Comparison of ENCODE assay signal across 14 mouse cellular contexts in genomic region chr1:171112986-171113385, GRCm38 (mm10). TPM values are rescaled to one million over a fixed set of nuclear protein-coding genes. Genes with fewer than 3 reads are reported as not detected.
DNase-seq lines count a peak whose midpoint lies in the region; ATAC-seq and TF ChIP-seq lines count a peak whose summit lies in the region.
"Had no signal": no experiment of that assay in that cellular context is flagged by ENCODE, and none has a peak within 500 bp of the region (broad histone marks: within the 10 kb centered on the region; RNA-seq: fewer than 3 reads in every experiment).

No protein-coding gene starts in this region.

- no peak for ATAC-seq in liver, embryonic 15.5 days (ENCODE audit: insufficient read depth)
- ATAC-seq in megakaryocyte progenitor cell, adult 5-6 weeks (replicated peaks; ENCODE audit: poor library complexity) = no peak

- 0 out of 2 replicates have a peak overlapping the region, but pooled peaks have one; percentile 78 for H3K27ac ChIP-seq in liver, adult 2 months (replicated peaks; ENCODE audit: insufficient read depth, low read depth, low read length)
- H3K27ac ChIP-seq in MEL (ENCODE audit: control insufficient read depth, low read depth, low read length) = peak overlapping the region; percentile 68
- no peak overlapping the region for H3K27ac ChIP-seq in liver, embryonic 15.5 days (replicated peaks)

- H3K9ac ChIP-seq in liver, adult 2 months (ENCODE audit: low read depth, low read length) = no peak overlapping the region
- H3K9ac ChIP-seq in MEL (ENCODE audit: control insufficient read depth, low read depth, low read length, poor library complexity, severe bottlenecking) = peak overlapping the region; percentile 71
- H3K9ac ChIP-seq in liver, embryonic 15.5 days = no peak overlapping the region

- peak; percentile 31 for DNase-seq in cerebellum, adult 9-11 months
- no peak for DNase-seq in cerebellum, adult 11 months
- no peak for DNase-seq in liver, adult 2 months (ENCODE audit: extremely low read depth, low read depth, low spot score)
- no peak for DNase-seq in liver
- DNase-seq in MEL (ENCODE audit: low read depth, low spot score) = peak; percentile 73
- DNase-seq in cerebellum, adult 11-12 months = no peak
- DNase-seq: cerebellum, adult 2 months; gastrocnemius, postnatal 25 days; kidney, postnatal 10 days; right cerebral cortex, adult 18-20 months had no signal

- 0 out of 4 replicates have a peak, but pooled peaks of 1 of the 2 experiments have one; percentile 3 for TF ChIP-seq EP300 in MEL (IDR thresholded peaks at IDR 0.05; ENCODE audit: low read depth in 1 of 2, low read length in 2 of 2)

- no peaks in the 10 kb centered on the region for H3K9me3 ChIP-seq in MEL (replicated peaks; ENCODE audit: insufficient read depth, low read length)
- H3K9me3 ChIP-seq in liver, embryonic 15.5 days (replicated peaks) = no peaks in the 10 kb centered on the region

- peaks cover 11% of the 10 kb centered on the region for H3K4me1 ChIP-seq in liver, adult 2 months (ENCODE audit: control insufficient read depth, insufficient read depth, low read length)
- H3K4me1 ChIP-seq in MEL (ENCODE audit: control insufficient read depth in 1 of 2, insufficient read depth in 2 of 2, low read length in 2 of 2) = peaks cover 8 to 15% of the 10 kb centered on the region in 2 experiments
- H3K4me1 ChIP-seq in liver, embryonic 15.5 days (replicated peaks) = peaks cover 73% of the 10 kb centered on the region

- H3K27me3 ChIP-seq in liver, adult 2 months (ENCODE audit: control insufficient read depth, insufficient read depth, low read length) = no peaks in the 10 kb centered on the region
- H3K27me3 ChIP-seq in MEL (ENCODE audit: control insufficient read depth in 1 of 2, insufficient read depth in 2 of 2, low read length in 2 of 2) = no peaks in the 10 kb centered on the region
- H3K27me3 ChIP-seq in liver, embryonic 15.5 days = no peaks in the 10 kb centered on the region

- no peaks in the 10 kb centered on the region for H3K79me2 ChIP-seq in liver, adult 2 months (ENCODE audit: control insufficient read depth, insufficient read depth, low read length)
- no peaks in the 10 kb centered on the region; the same call in 1 of the 2 replicates for H3K79me2 ChIP-seq in MEL (ENCODE audit: control insufficient read depth, insufficient read depth, low read length, poor library complexity)

- TF ChIP-seq RAD21 in MEL (IDR thresholded peaks at IDR 0.05; ENCODE audit: low read depth, low read length) = peak; percentile 18

- TF ChIP-seq CTCF in liver, adult 2 months (IDR thresholded peaks at IDR 0.05; ENCODE audit: low read depth, low read length) = no peak
- peak; percentile 10 to 39 (median 18); a peak in 4 of 6 replicates for TF ChIP-seq CTCF in MEL (IDR thresholded peaks at IDR 0.05 in 2 of 3, conservative IDR thresholded peaks at IDR 0.05 in 1 of 3; ENCODE audit: control insufficient read depth in 1 of 3, insufficient read depth in 1 of 3, low read depth in 2 of 3, low read length in 3 of 3, poor library complexity in 1 of 3, severe bottlenecking in 1 of 3)

- 68% methylated on average over 4 of the region's 4 CpGs for WGBS in liver, adult 2 months
- WGBS in liver, embryonic 15.5 days (ENCODE audit: insufficient replicate concordance) = 63% methylated on average over 4 of the region's 4 CpGs

- H3K4me2 ChIP-seq in liver, embryonic 15.5 days = peak overlapping the region; percentile 85

- no peaks in the 10 kb centered on the region for H3K36me3 ChIP-seq in liver, adult 2 months (ENCODE audit: control insufficient read depth, insufficient read depth, low read length)
- peaks cover 0 to 17% of the 10 kb centered on the region in 2 experiments; a peak in 2 of 4 replicates for H3K36me3 ChIP-seq in MEL (ENCODE audit: control insufficient read depth in 1 of 2, insufficient read depth in 2 of 2, low read length in 2 of 2)
- H3K36me3 ChIP-seq in liver, embryonic 15.5 days (replicated peaks) = no peaks in the 10 kb centered on the region

- no peak overlapping the region for H3K4me3 ChIP-seq in liver, adult 2 months (ENCODE audit: insufficient read depth, low read depth, low read length)
- H3K4me3 ChIP-seq in MEL (ENCODE audit: control insufficient read depth in 1 of 2, insufficient read depth in 1 of 2, low read depth in 2 of 2, low read length in 2 of 2) = peak overlapping the region; percentile 42 to 65
- H3K4me3 ChIP-seq in liver, embryonic 15.5 days (replicated peaks) = no peak overlapping the region

- TF ChIP-seq POLR2A in liver, adult 2 months (IDR thresholded peaks at IDR 0.05; ENCODE audit: extremely low read depth, insufficient read depth, low read length) = no peak
- TF ChIP-seq POLR2A in MEL (IDR thresholded peaks at IDR 0.05; ENCODE audit: control insufficient read depth in 1 of 2, insufficient read depth in 1 of 2, low read depth in 1 of 2, low read length in 2 of 2, poor library complexity in 1 of 2) = no peak

TF ChIP-seq in MEL, 35 proteins besides CTCF, POLR2A, EP300 and RAD21:
- TF ChIP-seq TBP (IDR thresholded peaks at IDR 0.05; ENCODE audit: low read depth, low read length) (0 out of 2 replicates have a peak, but pooled peaks have one; percentile 10), ZKSCAN1 (IDR thresholded peaks at IDR 0.05; ENCODE audit: low read depth, low read length) (no peak), JUND (IDR thresholded peaks at IDR 0.05; ENCODE audit: low read depth, low read length) (no peak), SMC3 (IDR thresholded peaks at IDR 0.05; ENCODE audit: low read depth, low read length) (peak; percentile 4; the same call in 1 of the 2 replicates), GABPA (IDR thresholded peaks at IDR 0.05; ENCODE audit: low read depth, low read length) (no peak), ZC3H11A (IDR thresholded peaks at IDR 0.05; ENCODE audit: low read depth, low read length) (no peak), TCF12 (IDR thresholded peaks at IDR 0.05; ENCODE audit: low read depth, low read length) (no peak), MYC (IDR thresholded peaks at IDR 0.05; ENCODE audit: low read depth, low read length) (no peak), SIN3A (IDR thresholded peaks at IDR 0.05; ENCODE audit: low read length) (peak; percentile 30; the same call in 1 of the 2 replicates), GATA1 (IDR thresholded peaks at IDR 0.05; ENCODE audit: low read depth, low read length) (no peak), UBTF (IDR thresholded peaks at IDR 0.05; ENCODE audit: borderline replicate concordance, insufficient read depth, low read depth, low read length) (no peak), ETS1 (IDR thresholded peaks at IDR 0.05; ENCODE audit: low read depth, low read length) (no peak), NELFE (IDR thresholded peaks at IDR 0.05; ENCODE audit: low read depth, low read length) (no peak), ZNF384 (IDR thresholded peaks at IDR 0.05; ENCODE audit: low read depth, low read length) (peak; percentile 4; the same call in 1 of the 2 replicates), ELF1 (IDR thresholded peaks at IDR 0.05; ENCODE audit: low read depth, low read length) (no peak), MAX (IDR thresholded peaks at IDR 0.05; ENCODE audit: low read length) (0 out of 2 replicates have a peak, but pooled peaks have one; percentile 28), MYB (IDR thresholded peaks at IDR 0.05; ENCODE audit: low read depth, low read length) (no peak)

RNA-seq across cellular contexts. Expression of gene Cfap126, which starts 0.7 kb away (rescaled TPM):
- 0.13 and 0.37 TPM in 2 replicates for total RNA-seq in liver, adult 2 months (2014; rRNA removed)
- 1.5 and 3.5 TPM in 2 replicates for polyA plus RNA-seq in liver, adult 2 months (2012; rRNA removed)
- total RNA-seq in MEL (2012; rRNA removed) = 0.69 and 0.75 TPM in 2 replicates
- 1 to 10 TPM in 1 of 2 experiments, not detected in 1; 3.5 TPM for polyA plus RNA-seq in MEL (2012; ENCODE audit: insufficient read depth in 1 of 2, insufficient read length in 2 of 2, low read depth in 1 of 2, low replicate concordance in 2 of 2, missing spikeins in 1 of 2)
- polyA plus RNA-seq in liver, embryonic 15.5 days (2015; fragmentation: Nextera tagmentation; extraction: Ambion mirVana) = 1.7 and 2.6 TPM in 2 replicates
- 2.0 and 4.2 TPM in 2 replicates for total RNA-seq in megakaryocyte progenitor cell, adult 5-6 weeks (2015)
- total RNA-seq in megakaryocyte progenitor cell, adult 5-6 weeks (2017) = 1.0 and 4.8 TPM in 2 replicates

RNA-seq across cellular contexts. Expression of gene Sdhc, which starts 37.4 kb away (rescaled TPM):
- total RNA-seq in liver, adult 2 months (2014; rRNA removed) = 194 and 217 TPM in 2 replicates
- 375 and 403 TPM in 2 replicates for polyA plus RNA-seq in liver, adult 2 months (2012; rRNA removed)
- total RNA-seq in MEL (2012; rRNA removed) = 79.4 and 88.2 TPM in 2 replicates
- 100 to 1,000 TPM in 1 of 2 experiments, not detected in 1; 224 TPM for polyA plus RNA-seq in MEL (2012; ENCODE audit: insufficient read depth in 1 of 2, insufficient read length in 2 of 2, low read depth in 1 of 2, low replicate concordance in 2 of 2, missing spikeins in 1 of 2)
- polyA plus RNA-seq in liver, embryonic 15.5 days (2015; fragmentation: Nextera tagmentation; extraction: Ambion mirVana) = 149 and 158 TPM in 2 replicates
- 154 and 160 TPM in 2 replicates for total RNA-seq in megakaryocyte progenitor cell, adult 5-6 weeks (2015)
- 63.2 and 69.4 TPM in 2 replicates for total RNA-seq in megakaryocyte progenitor cell, adult 5-6 weeks (2017)

RNA-seq across cellular contexts. Expression of gene Mpz, which starts 37.5 kb away (rescaled TPM):
- 0.07 and 0.09 TPM in 2 replicates for total RNA-seq in liver, adult 2 months (2014; rRNA removed)
- 0.27 and 0.83 TPM in 2 replicates for polyA plus RNA-seq in liver, adult 2 months (2012; rRNA removed)
- total RNA-seq in MEL (2012; rRNA removed) = 0.10 TPM in 1 of 2 replicates, not detected in the other
- under 1 TPM in 1 of 2 experiments, not detected in 1; 0.28 TPM for polyA plus RNA-seq in MEL (2012; ENCODE audit: insufficient read depth in 1 of 2, insufficient read length in 2 of 2, low read depth in 1 of 2, low replicate concordance in 2 of 2, missing spikeins in 1 of 2)
- not detected in 2 replicates for polyA plus RNA-seq in liver, embryonic 15.5 days (2015; fragmentation: Nextera tagmentation; extraction: Ambion mirVana)
- total RNA-seq in megakaryocyte progenitor cell, adult 5-6 weeks (2015) = not detected in 2 replicates
- total RNA-seq in megakaryocyte progenitor cell, adult 5-6 weeks (2017) = not detected in 2 replicates
- total RNA-seq: left cerebral cortex, postnatal 14 days had no signal
- polyA plus RNA-seq: erythroblast, embryonic 14.5 days had no signal

RNA-seq across cellular contexts. Expression of gene Fcgr3, which starts 48.3 kb away (rescaled TPM):
- 11.5 and 14.5 TPM in 2 replicates for total RNA-seq in liver, adult 2 months (2014; rRNA removed)
- polyA plus RNA-seq in liver, adult 2 months (2012; rRNA removed) = 2.6 and 4.5 TPM in 2 replicates
- total RNA-seq in MEL (2012; rRNA removed) = 0.39 and 0.62 TPM in 2 replicates
- polyA plus RNA-seq in MEL (2012; ENCODE audit: insufficient read depth in 1 of 2, insufficient read length in 2 of 2, low read depth in 1 of 2, low replicate concordance in 2 of 2, missing spikeins in 1 of 2) = 1 to 10 TPM in 1 of 2 experiments, not detected in 1; 6.1 TPM
- 27.2 and 28.0 TPM in 2 replicates for polyA plus RNA-seq in liver, embryonic 15.5 days (2015; fragmentation: Nextera tagmentation; extraction: Ambion mirVana)
- 384 and 416 TPM in 2 replicates for total RNA-seq in megakaryocyte progenitor cell, adult 5-6 weeks (2015)
- 406 and 474 TPM in 2 replicates for total RNA-seq in megakaryocyte progenitor cell, adult 5-6 weeks (2017)
- polyA plus RNA-seq: erythroblast, embryonic 14.5 days had no signal

Comparison
In these comparisons a context has a peak if more than half of its experiments do, and no peak if none do; other contexts are left out.
1. DNase-seq: peak in cerebellum, adult 9-11 months (single experiment) and MEL (single experiment); none in cerebellum, adult 11 months (single experiment), liver, adult 2 months (single experiment), liver (single experiment) and cerebellum, adult 11-12 months (single experiment).
2. H3K4me3 ChIP-seq: peak in MEL (2 of 2); none in liver, adult 2 months (single experiment) and liver, embryonic 15.5 days (single experiment).